Mouse (Mus musculus) midbrain, embryonic 13.5 days (tissue): ENCODE results near the gene Pex5. TPM values are rescaled to one million over a fixed set of nuclear protein-coding genes. Genes with fewer than 3 reads are reported as not detected.

Experiments
- ATAC-seq: fragments of 200-750 bp; cut with Nextera tagmentation; 2 replicates; pipeline ENCODE4 v1.8.0; 2017; ENCODE audit warnings: mild to moderate bottlenecking, moderate TSS enrichment, moderate library complexity
- H3K27ac ChIP-seq: fragments of 300-500 bp; sonication (generic); 2 replicates; pipeline ENCODE4 v1.5.1; 2015; ENCODE audit warnings: inconsistent platforms, mild to moderate bottlenecking, moderate library complexity
- H3K27me3 ChIP-seq: fragments of 300-500 bp; sonication (generic); 2 replicates; pipeline ENCODE4 v1.6.1; 2015; ENCODE audit warnings: mild to moderate bottlenecking, inconsistent platforms
- H3K36me3 ChIP-seq: fragments of 300-500 bp; sonication (generic); 2 replicates; pipeline ENCODE4 v1.6.1; 2015; ENCODE audit warnings: mild to moderate bottlenecking, inconsistent platforms
- H3K4me1 ChIP-seq: fragments of 300-500 bp; sonication (generic); replicated peaks from 2 replicates; pipeline ENCODE4 v1.6.1; 2015; ENCODE audit warnings: inconsistent platforms
- H3K4me2 ChIP-seq: fragments of 300-500 bp; sonication (generic); replicated peaks from 2 replicates; pipeline ENCODE4 v1.6.1; 2015; ENCODE audit warnings: moderate library complexity, mild to moderate bottlenecking, inconsistent platforms
- H3K4me3 ChIP-seq: fragments of 300-500 bp; sonication (generic); replicated peaks from 2 replicates; pipeline ENCODE4 v1.5.1; 2015; ENCODE audit warnings: mild to moderate bottlenecking, inconsistent platforms
- H3K9ac ChIP-seq: fragments of 300-500 bp; sonication (generic); replicated peaks from 2 replicates; pipeline ENCODE4 v1.6.1; 2015; ENCODE audit warnings: mild to moderate bottlenecking, inconsistent platforms
- H3K9me3 ChIP-seq: fragments of 300-500 bp; sonication (generic); 2 replicates; pipeline ENCODE4 v1.6.1; 2016; ENCODE audit warnings: mild to moderate bottlenecking, inconsistent platforms
- WGBS: fragments of 180-500 bp; shearing (Covaris S2); methylation state at CpG from one replicate; pipeline ENCODE4 v1.1.7; 2015; 5-methylcytosine and 5-hydroxymethylcytosine counted together
- polyA plus RNA-seq: library from polyadenylated mRNA; unstranded; fragments of >200 nt; fragmentation: Nextera tagmentation; extraction: Ambion mirVana; gene quantifications from 2 replicates; pipeline ENCODE4 v1.2.1, GENCODE M21; 2015

Pex5 gene
- polyA plus RNA-seq: 74.9 and 78.0 TPM in 2 replicates

DNA sequence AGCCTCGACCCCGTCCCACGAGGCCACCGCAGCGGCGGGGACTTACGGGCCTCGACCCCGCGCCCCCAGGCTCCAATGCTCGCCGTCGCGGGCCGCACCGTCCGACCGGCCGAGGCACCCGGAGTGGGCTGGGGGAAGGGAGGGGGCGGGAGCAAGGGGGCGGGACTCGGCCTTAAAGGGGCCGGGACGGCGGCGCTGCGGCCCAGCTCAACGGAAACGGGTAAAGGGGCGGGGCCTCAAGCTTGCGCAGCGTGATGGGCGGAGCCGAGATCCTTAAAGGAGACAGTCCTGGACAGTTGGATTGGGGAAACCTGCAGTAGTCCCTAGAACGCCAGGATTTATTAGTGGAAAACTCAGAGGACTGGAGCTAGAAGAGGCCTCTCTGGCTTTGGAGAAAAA, at the start of gene Pex5:
Gene Pex5 (minus strand): TSS at position 141 of the 399 bp plus-strand sequence.
- Histone ChIP-seq H3K27me3 (no peaks in the 10 kb centered on the region), H3K4me2 (peak within 1 kb of the TSS; percentile 64), H3K27ac (peak within 1 kb of the TSS; percentile 75), H3K4me1 (peaks cover 25% of the 10 kb centered on the region), H3K9ac (peak within 1 kb of the TSS; percentile 90), H3K9me3 (no peaks in the 10 kb centered on the region), H3K36me3 (peaks cover 16% of the 10 kb centered on the region), H3K4me3 (peak within 1 kb of the TSS; percentile 88)
- ATAC-seq: peak; percentile 95
- 0% methylated on average over 34 of the region's 36 CpGs for WGBS

DNA sequence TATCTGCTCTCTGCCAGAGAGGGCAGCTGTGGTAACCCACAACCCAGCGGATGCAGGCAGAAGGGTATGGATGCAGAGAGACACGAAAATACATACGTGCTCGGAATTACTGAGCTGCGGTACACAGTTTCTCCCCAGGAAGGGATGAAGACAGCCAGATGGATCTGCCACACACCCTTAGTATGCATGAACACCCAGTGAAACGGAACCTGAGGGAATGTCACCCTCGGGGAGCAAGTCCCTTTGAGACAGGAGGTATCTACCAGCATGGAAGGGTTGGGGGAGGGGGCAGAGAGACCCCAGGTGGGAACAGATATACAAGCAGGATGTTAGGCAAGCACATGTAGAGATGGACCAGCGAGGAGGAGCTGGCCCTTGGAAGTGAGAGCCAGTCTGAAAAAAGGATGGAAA, 49.0 kb upstream of the Pex5 start:
- peaks cover 22% of the 10 kb centered on the region for H3K36me3 ChIP-seq
- peak; percentile 54 for ATAC-seq
- peaks cover 34% of the 10 kb centered on the region for H3K4me1 ChIP-seq
- WGBS: 21% methylated on average over 8 of the region's 8 CpGs
- peak overlapping the region; percentile 84 for H3K9ac ChIP-seq
- peak overlapping the region; percentile 75 for H3K4me2 ChIP-seq
- peak overlapping the region; percentile 59 for H3K4me3 ChIP-seq
- H3K27me3 ChIP-seq: no peaks in the 10 kb centered on the region
- H3K9me3 ChIP-seq: no peaks in the 10 kb centered on the region
- H3K27ac ChIP-seq: peak overlapping the region; percentile 86

DNA sequence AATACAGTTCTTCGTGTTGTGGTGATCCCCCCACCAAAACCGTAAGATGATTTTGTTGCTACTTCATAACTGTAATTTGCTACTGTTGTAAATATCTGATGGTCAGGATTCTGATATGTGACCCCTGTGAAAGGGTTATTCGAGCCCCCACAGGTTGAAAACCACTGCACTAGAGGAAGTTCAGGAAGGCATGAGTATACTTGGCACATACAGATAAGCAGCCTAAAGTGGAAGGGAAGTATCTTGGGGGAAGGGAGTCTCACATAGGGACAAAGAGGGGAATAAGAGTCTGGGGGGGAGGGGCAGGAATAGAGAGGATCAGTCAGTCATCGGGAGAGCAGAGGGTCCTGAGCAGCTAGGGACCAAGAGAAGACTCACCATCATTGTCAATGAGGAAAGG, 44.5 kb upstream of the Pex5 start:
- H3K9me3 ChIP-seq: no peaks in the 10 kb centered on the region
- H3K27me3 ChIP-seq: no peaks in the 10 kb centered on the region
- peaks cover 54% of the 10 kb centered on the region for H3K36me3 ChIP-seq
- peaks cover 22% of the 10 kb centered on the region for H3K4me1 ChIP-seq
- no peak overlapping the region for H3K27ac ChIP-seq
- H3K9ac ChIP-seq: no peak overlapping the region
- 88% methylated on average over 4 of the region's 4 CpGs for WGBS
- H3K4me2 ChIP-seq: no peak overlapping the region
- ATAC-seq: no peak
- H3K4me3 ChIP-seq: no peak overlapping the region

DNA sequence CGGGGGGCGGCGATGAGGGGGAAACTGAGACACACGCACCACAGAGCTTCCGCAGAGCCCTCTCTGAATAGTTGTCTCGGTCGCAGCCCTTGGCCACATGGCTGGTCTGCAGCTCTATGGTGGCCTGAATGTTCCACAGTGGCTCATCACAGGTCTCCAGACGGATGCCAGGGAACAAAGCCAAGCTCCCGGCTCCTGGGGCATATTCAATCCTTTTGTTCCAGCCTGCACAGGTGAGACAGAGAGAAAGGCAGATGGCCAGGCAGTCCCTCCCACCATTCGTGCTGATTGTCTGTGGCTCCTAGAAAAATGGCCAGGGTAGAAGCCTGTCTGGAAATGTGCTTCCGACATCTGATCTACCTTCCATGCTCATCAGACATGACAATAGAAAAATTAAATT, 43.6 kb upstream of the Pex5 start:
- Histone ChIP-seq H3K36me3 (peaks cover 54% of the 10 kb centered on the region), H3K27me3 (no peaks in the 10 kb centered on the region), H3K4me2 (no peak overlapping the region), H3K4me3 (no peak overlapping the region), H3K27ac (no peak overlapping the region), H3K4me1 (peaks cover 15% of the 10 kb centered on the region), H3K9me3 (no peaks in the 10 kb centered on the region), H3K9ac (no peak overlapping the region)
- WGBS: 91% methylated on average over 11 of the region's 11 CpGs
- ATAC-seq: no peak

DNA sequence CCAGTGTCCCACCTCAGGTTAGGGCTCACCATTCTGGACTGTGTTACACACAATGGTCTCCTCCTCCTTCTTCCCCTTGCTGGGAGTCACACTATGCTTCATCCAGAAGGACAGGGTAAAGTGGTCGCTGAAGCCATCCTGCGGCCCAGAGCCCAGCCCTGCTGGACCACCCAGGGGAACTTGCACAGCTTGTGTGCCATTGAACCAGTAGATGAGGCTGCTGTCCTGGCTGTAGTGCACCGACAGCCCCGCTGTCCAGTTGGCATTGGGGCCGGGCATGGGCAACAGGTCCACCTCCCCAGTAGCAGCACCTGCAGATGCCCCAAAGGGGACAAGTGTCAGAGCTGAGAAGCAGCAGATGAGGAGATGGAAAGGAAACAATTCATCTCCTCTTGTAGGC, 43.0 kb upstream of the Pex5 start:
- Histone ChIP-seq H3K4me2 (no peak overlapping the region), H3K9ac (no peak overlapping the region), H3K27me3 (no peaks in the 10 kb centered on the region), H3K27ac (no peak overlapping the region), H3K4me3 (no peak overlapping the region), H3K4me1 (peaks cover 8% of the 10 kb centered on the region), H3K9me3 (no peaks in the 10 kb centered on the region), H3K36me3 (peaks cover 58% of the 10 kb centered on the region)
- 90% methylated on average over 5 of the region's 5 CpGs for WGBS
- no peak for ATAC-seq

DNA sequence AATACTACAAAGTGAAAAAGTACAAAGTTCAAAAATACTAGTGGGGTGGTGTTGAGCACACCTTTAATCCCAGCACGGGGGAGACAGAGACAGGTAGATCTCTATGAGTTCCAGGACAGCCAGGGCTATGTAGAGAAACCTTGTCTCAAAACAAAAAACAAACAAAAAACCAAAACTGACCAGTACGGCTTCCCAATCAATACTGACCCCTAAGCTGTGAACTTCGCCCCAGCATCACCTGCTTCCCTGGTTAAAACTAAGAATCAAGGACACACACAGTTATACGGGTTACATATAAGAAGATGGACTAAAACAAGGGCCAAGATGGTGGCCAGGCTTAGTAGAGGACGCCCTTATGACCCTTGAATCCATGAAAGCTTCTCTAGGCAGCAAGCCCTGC, 41.4 kb upstream of the Pex5 start:
- Histone ChIP-seq H3K36me3 (peaks cover 59% of the 10 kb centered on the region), H3K4me1 (no peaks in the 10 kb centered on the region), H3K27me3 (no peaks in the 10 kb centered on the region), H3K9me3 (no peaks in the 10 kb centered on the region), H3K9ac (no peak overlapping the region), H3K27ac (no peak overlapping the region), H3K4me3 (no peak overlapping the region), H3K4me2 (no peak overlapping the region)
- WGBS: 94% methylated on average over 5 of the region's 5 CpGs
- no peak for ATAC-seq

DNA sequence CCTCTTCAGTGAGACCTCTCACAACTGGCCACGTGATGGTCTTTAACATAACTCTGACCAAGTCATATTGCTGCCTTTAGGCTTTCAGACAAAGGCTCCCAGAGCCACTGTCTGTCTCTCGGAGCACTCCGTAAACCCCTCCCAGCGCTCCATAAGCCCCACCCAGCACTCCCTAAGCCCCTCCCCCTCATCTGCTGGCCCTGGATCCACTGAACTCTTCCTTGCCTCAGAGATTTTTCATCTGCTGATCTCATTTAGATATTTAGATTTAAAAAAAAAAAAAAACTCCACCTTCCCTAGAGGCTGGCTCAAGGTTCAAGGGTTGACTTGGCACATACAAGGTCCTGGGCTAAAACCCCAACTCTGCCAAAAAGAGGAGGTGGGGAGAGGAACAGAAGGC, 38.9 kb upstream of the Pex5 start:
- Histone ChIP-seq H3K4me2 (no peak overlapping the region), H3K4me1 (no peaks in the 10 kb centered on the region)
- no peak for ATAC-seq

DNA sequence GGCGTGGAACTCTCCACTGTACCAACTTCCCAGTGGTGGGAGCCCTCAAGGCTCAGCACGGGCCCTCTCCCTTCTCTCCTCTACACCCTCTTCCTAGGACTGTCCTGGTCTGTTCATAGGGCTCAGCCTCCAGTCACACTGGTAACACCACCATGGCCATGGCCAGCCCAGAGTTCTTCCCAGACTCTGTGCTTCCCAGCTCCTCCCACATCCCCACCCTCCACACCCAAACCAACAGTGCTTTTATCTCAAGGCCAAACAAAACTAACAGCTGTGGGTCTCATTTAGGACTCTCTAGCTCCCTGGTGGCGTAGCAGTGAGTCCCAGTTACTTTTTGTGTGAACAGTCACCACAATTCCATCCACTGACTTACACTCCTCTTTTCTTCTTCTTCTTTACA, 37.1 kb upstream of the Pex5 start:
- Histone ChIP-seq H3K4me3 (no peak overlapping the region), H3K4me1 (no peaks in the 10 kb centered on the region), H3K36me3 (peaks cover 56% of the 10 kb centered on the region), H3K9ac (no peak overlapping the region), H3K27ac (no peak overlapping the region), H3K4me2 (no peak overlapping the region), H3K9me3 (no peaks in the 10 kb centered on the region), H3K27me3 (no peaks in the 10 kb centered on the region)
- no peak for ATAC-seq
- 74% methylated on average over 3 of the region's 3 CpGs for WGBS

More for the DNA sequence above, 38.9 kb upstream of the Pex5 start:
- H3K9ac ChIP-seq: no peak overlapping the region
- no peaks in the 10 kb centered on the region for H3K27me3 ChIP-seq
- H3K4me3 ChIP-seq: no peak overlapping the region
- peaks cover 66% of the 10 kb centered on the region for H3K36me3 ChIP-seq
- H3K27ac ChIP-seq: no peak overlapping the region
- WGBS: 43% methylated on average over 4 of the region's 4 CpGs
- H3K9me3 ChIP-seq: no peaks in the 10 kb centered on the region

DNA sequence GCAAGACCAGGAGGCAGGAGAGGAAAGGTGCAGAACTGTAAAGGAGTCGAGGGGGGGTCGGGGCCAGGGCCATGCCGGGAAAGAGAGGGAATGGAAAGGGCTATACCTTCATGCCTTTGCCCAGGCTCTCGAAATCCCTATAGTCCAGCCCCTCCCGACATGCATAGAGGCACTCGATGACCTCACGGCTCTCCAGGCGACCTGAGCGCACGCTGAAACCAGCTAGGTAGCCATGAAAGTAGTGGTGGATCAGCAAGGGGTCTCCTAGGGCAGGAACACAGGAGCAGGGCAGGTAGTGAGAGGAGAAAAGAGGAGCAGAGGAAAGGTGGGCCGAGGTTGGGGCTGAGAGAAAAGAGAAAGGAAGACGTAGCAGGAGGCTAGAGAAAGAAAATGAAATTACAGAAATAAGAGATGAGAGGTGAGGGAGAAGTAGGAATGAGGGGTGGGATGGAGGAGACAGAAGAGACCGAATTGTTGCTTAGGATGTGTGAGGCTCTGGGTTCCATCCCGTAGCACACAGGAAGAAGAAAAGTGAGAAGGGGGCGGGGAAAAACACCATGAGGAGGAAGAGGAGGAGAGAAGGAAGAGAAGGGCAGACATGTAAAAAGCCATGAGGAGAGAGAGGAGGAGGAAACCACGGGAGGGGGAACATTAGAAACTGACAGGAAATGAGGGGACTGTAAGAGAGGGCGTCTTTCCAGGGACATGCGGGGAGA, 35.0 kb upstream of the Pex5 start:
- ATAC-seq: no peak
- H3K9ac ChIP-seq: no peak overlapping the region
- no peaks in the 10 kb centered on the region for H3K27me3 ChIP-seq
- no peak overlapping the region for H3K4me3 ChIP-seq
- no peaks in the 10 kb centered on the region for H3K4me1 ChIP-seq
- H3K36me3 ChIP-seq: peaks cover 43% of the 10 kb centered on the region
- WGBS: 88% methylated on average over 18 of the region's 18 CpGs
- H3K9me3 ChIP-seq: no peaks in the 10 kb centered on the region
- no peak overlapping the region for H3K27ac ChIP-seq
- no peak overlapping the region for H3K4me2 ChIP-seq

DNA sequence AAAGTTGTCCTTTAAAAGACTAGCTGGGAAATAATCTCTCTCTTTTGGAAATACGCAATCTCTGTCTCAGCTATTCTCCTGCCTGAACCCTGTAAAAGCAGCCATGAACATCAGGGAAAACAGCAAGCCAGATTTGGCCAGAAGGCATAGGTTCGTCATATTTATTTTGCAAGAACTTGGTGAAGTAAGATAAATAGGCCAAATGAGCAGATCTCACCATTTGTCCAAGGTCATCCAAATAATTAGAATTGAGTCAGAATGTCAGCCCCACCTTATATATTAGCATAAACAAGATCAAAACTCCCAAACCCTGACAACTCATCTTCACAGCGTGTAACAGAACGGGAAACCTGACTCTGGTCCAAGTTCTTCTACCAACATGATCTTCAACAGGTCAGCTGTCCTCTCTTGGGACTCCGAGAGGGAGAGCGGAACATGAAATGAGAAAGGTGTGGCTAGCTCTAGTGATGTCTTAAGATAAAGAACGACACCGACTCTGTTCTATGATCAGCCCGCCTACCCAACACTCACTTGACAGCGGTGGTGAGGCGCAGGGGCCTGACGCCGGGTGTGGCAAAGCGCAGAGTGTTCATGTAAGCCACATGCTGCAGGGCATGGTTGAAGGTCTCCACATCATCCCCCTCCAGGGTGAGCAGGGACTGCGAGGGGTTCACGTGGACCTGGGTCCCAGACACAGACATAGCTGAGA, 34.2 kb upstream of the Pex5 start:
- Histone ChIP-seq H3K27me3 (no peaks in the 10 kb centered on the region), H3K27ac (no peak overlapping the region), H3K4me1 (no peaks in the 10 kb centered on the region), H3K9ac (no peak overlapping the region), H3K4me2 (no peak overlapping the region), H3K9me3 (no peaks in the 10 kb centered on the region), H3K36me3 (peaks cover 42% of the 10 kb centered on the region), H3K4me3 (no peak overlapping the region)
- WGBS: 95% methylated on average over 16 of the region's 16 CpGs
- ATAC-seq: no peak; the same call in 1 of the 2 replicates

DNA sequence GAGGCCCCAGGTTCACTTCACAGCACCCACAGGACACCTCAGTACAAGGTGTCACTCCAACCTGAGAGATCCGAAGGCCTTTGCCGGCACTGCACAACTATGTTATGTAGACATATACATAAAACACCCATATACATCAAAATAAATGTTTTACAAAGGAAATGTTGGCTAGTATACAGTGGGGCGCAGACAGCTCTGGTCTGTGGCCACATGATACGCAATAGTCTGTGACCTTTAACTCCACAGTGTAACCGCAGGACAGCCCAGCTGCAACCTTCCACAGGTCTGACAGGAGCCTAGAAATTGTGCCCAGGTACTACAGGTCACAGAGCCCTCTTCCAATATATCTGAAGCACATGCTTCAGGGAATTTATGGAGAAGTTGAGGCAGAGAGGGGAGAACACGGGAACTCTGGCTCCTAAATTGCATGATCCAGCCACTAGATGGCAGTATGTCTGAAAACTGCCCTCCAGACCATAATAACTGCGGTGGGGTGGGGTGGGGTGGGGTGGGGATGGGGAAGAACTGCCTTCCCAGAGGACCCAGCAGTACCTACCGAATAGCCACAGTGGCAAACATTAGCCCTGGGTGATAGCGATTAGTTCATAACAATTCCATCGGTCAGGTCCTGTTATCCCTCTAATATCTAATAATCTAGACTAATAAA, 33.5 kb upstream of the Pex5 start:
- WGBS: 75% methylated on average over 10 of the region's 10 CpGs
- no peak overlapping the region for H3K4me3 ChIP-seq
- H3K27me3 ChIP-seq: no peaks in the 10 kb centered on the region
- peaks cover 48% of the 10 kb centered on the region for H3K36me3 ChIP-seq
- no peak overlapping the region for H3K4me2 ChIP-seq
- ATAC-seq: 0 out of 2 replicates have a peak, but pooled peaks have one; percentile 22
- H3K9ac ChIP-seq: no peak overlapping the region
- no peaks in the 10 kb centered on the region for H3K4me1 ChIP-seq
- no peak overlapping the region for H3K27ac ChIP-seq
- no peaks in the 10 kb centered on the region for H3K9me3 ChIP-seq

DNA sequence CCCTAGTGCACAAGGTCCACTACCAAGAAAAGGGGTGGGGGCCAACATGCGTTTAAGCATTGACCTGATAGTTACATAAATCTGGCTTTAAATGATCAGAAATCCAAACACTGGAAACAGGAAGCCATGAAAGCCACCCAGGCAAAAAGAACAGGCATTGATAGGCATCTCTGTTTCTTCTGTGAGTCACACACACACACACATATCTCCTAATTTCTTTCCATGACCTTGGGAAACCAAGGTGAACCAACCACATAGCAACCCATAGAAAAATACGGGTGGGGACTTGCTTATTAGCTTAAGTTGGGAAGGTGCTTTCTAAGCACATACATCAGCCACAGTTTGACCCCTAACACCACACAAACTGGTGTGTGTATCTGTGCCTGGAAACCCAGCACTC, 32.5 kb upstream of the Pex5 start:
- Histone ChIP-seq H3K36me3 (peaks cover 45% of the 10 kb centered on the region), H3K27ac (no peak overlapping the region), H3K9me3 (no peaks in the 10 kb centered on the region), H3K27me3 (no peaks in the 10 kb centered on the region), H3K9ac (no peak overlapping the region), H3K4me1 (no peaks in the 10 kb centered on the region), H3K4me2 (no peak overlapping the region), H3K4me3 (no peak overlapping the region)
- ATAC-seq: no peak
- 89% methylated on average over 2 of the region's 2 CpGs for WGBS
